Mouse (Mus musculus) embryo, embryonic 11.5 days (tissue): Measurements from ENCODE around the gene N4bp2.
"Not testable (repeated sequence)": the region's sequence is repeated elsewhere in the genome, so short reads cannot be mapped to it uniquely, and the experiment has no call there.

Source experiments
- DNase-seq: peaks from one replicate; pipeline ENCODE4 v3.0.0-alpha.2; 2012; ENCODE audit warnings: low read depth, low spot score

The N4bp2 gene

GRCm38 (mm10) chr5:65763916-65764785 lies 830 bp downstream of the N4bp2 start:
- peak; percentile 73 for DNase-seq

- DNase-seq = peak; percentile 79
These were observed 1.7 kb downstream of the N4bp2 start for GRCm38 (mm10) chr5:65764786-65765634.

GRCm38 (mm10) chr5:65765635-65765911 lies 2.3 kb downstream of the N4bp2 start:
- no peak for DNase-seq

- DNase-seq = no peak
These were observed 4.7 kb downstream of the N4bp2 start for GRCm38 (mm10) chr5:65768007-65768406.

- no peak for DNase-seq
These were observed 6.7 kb downstream of the N4bp2 start for GRCm38 (mm10) chr5:65770065-65770464.

GRCm38 (mm10) chr5:65770493-65770892 lies 7.2 kb downstream of the N4bp2 start:
- no peak for DNase-seq

- DNase-seq = not testable (repeated sequence)
These were observed 10.6 kb downstream of the N4bp2 start for GRCm38 (mm10) chr5:65773957-65774356.

GRCm38 (mm10) chr5:65776166-65776565 lies 12.8 kb downstream of the N4bp2 start:
- no peak for DNase-seq

- no peak for DNase-seq
These were observed 13.6 kb downstream of the N4bp2 start for GRCm38 (mm10) chr5:65776907-65777306.

GRCm38 (mm10) chr5:65778986-65779385 lies 15.7 kb downstream of the N4bp2 start:
- DNase-seq = not testable (repeated sequence)

- DNase-seq = no peak
These were observed 16.2 kb downstream of the N4bp2 start for GRCm38 (mm10) chr5:65779401-65780063.

GRCm38 (mm10) chr5:65781147-65781715 lies 17.9 kb downstream of the N4bp2 start:
- DNase-seq = no peak

- no peak for DNase-seq
These were observed 18.7 kb downstream of the N4bp2 start for GRCm38 (mm10) chr5:65781769-65782715.

- no peak for DNase-seq
These were observed 27.4 kb downstream of the N4bp2 start for GRCm38 (mm10) chr5:65790604-65791225.

- DNase-seq = no peak
These were observed 30.9 kb downstream of the N4bp2 start for GRCm38 (mm10) chr5:65794202-65794601.

GRCm38 (mm10) chr5:65794702-65795101 lies 31.4 kb downstream of the N4bp2 start:
- no peak for DNase-seq

- no peak for DNase-seq
These were observed 32.1 kb downstream of the N4bp2 start for GRCm38 (mm10) chr5:65795293-65795993.

GRCm38 (mm10) chr5:65795994-65796298 lies 32.6 kb downstream of the N4bp2 start:
- no peak for DNase-seq

GRCm38 (mm10) chr5:65823601-65824133 lies 60.3 kb downstream of the N4bp2 start:
- peak; percentile 11 for DNase-seq

- no peak for DNase-seq
These were observed 63.2 kb downstream of the N4bp2 start for GRCm38 (mm10) chr5:65826476-65826875.
